Mouse (Mus musculus) ES-Bruce4 (cell line): ENCODE data around the gene Cmtr1. TPM values are rescaled to one million over a fixed set of nuclear protein-coding genes. Genes with fewer than 3 reads are reported as not detected.

Source experiments
- H3K27ac ChIP-seq: 2 replicates; pipeline ENCODE4 v1.5.1; 2012; ENCODE audit warnings: low read length, inconsistent platforms; ENCODE audit not compliant: insufficient read depth
- H3K27me3 ChIP-seq: 2 replicates; pipeline ENCODE4 v1.6.1; 2012; ENCODE audit warnings: mild to moderate bottlenecking, low read length, inconsistent platforms; ENCODE audit not compliant: control insufficient read depth, poor library complexity, insufficient read depth, severe bottlenecking
- H3K36me3 ChIP-seq: 2 replicates; pipeline ENCODE4 v1.6.1; 2012; ENCODE audit warnings: inconsistent platforms, mild to moderate bottlenecking, low read length, moderate library complexity; ENCODE audit not compliant: control insufficient read depth, poor library complexity, insufficient read depth, severe bottlenecking
- H3K4me1 ChIP-seq: one replicate; pipeline ENCODE4 v1.8.1; 2011; ENCODE audit warnings: low read length; ENCODE audit not compliant: control insufficient read depth, insufficient read depth
- H3K4me3 ChIP-seq: 2 replicates; pipeline ENCODE4 v1.5.1; 2011; ENCODE audit warnings: low read depth, mild to moderate bottlenecking, low read length
- H3K9ac ChIP-seq: 2 replicates; pipeline ENCODE4 v1.6.1; 2012; ENCODE audit warnings: low read depth, mild to moderate bottlenecking, inconsistent platforms; ENCODE audit not compliant: poor library complexity, severe bottlenecking
- H3K9me3 ChIP-seq: replicated peaks from 2 replicates; pipeline ENCODE4 v1.6.1; 2012; ENCODE audit warnings: mild to moderate bottlenecking, low read length, inconsistent platforms; ENCODE audit not compliant: control insufficient read depth, poor library complexity, insufficient read depth, severe bottlenecking
- CTCF ChIP-seq: IDR thresholded peaks from one replicate; pipeline ENCODE4 v1.8.1; 2011; ENCODE audit warnings: low read depth, low read length
- EP300 ChIP-seq: IDR thresholded peaks from 2 replicates; pipeline ENCODE4 v1.6.1; 2011; ENCODE audit warnings: low read depth, low read length; ENCODE audit not compliant: insufficient read depth
- POLR2A ChIP-seq: IDR thresholded peaks from one replicate; pipeline ENCODE4 v1.8.1; 2011; ENCODE audit warnings: low read length; ENCODE audit not compliant: insufficient read depth
- polyA plus RNA-seq: library from polyadenylated mRNA; stranded (reverse); fragments of >200 nt; gene quantifications from 2 replicates; pipeline ENCODE4 v1.2.4, GENCODE M21; 2011; ENCODE audit warnings: low read depth; ENCODE audit not compliant: missing spikeins, insufficient read depth, insufficient read length

The Cmtr1 gene
- polyA plus RNA-seq, 1 experiment: 79.2 TPM

DNA sequence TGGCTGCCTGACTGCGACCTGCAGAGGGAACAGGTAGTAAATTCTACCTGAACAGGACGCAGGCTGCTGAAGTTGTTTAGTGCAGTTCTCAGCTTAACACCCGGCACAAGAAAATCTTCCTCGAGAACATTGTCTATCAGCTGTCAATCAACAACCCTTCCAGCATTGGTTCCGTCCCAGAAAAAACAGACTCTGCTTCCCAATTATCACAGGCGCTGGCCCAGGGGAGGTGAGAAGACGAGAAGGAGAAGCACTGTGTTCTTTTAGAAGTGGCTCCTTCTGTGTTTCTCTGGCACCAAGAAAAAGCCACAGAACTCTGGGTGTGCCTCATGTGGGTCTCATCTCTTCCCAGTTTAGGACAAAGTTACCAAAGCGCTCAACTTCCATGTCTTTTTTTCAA, 58.3 kb downstream of the Cmtr1 start:
- no peak overlapping the region for H3K27ac ChIP-seq
- no peak overlapping the region for H3K4me3 ChIP-seq
- peaks cover 5% of the 10 kb centered on the region for H3K4me1 ChIP-seq
- H3K27me3 ChIP-seq: no peaks in the 10 kb centered on the region
- H3K9ac ChIP-seq: no peak overlapping the region
- no peaks in the 10 kb centered on the region for H3K36me3 ChIP-seq
- H3K9me3 ChIP-seq: no peaks in the 10 kb centered on the region
- no peak for TF ChIP-seq CTCF
- no peak for TF ChIP-seq EP300
- no peak for TF ChIP-seq POLR2A

- H3K27ac ChIP-seq: no peak overlapping the region
- H3K4me3 ChIP-seq: no peak overlapping the region
- no peak overlapping the region for H3K9ac ChIP-seq
- H3K36me3 ChIP-seq: no peaks in the 10 kb centered on the region
- H3K27me3 ChIP-seq: no peaks in the 10 kb centered on the region
- H3K9me3 ChIP-seq: no peaks in the 10 kb centered on the region
- TF ChIP-seq CTCF (no peak), POLR2A (no peak), EP300 (no peak)
- H3K4me1 ChIP-seq: peaks cover 5% of the 10 kb centered on the region
Measured at GRCm38 (mm10) chr17:29719628-29720575, 59.5 kb downstream of the Cmtr1 start.

DNA sequence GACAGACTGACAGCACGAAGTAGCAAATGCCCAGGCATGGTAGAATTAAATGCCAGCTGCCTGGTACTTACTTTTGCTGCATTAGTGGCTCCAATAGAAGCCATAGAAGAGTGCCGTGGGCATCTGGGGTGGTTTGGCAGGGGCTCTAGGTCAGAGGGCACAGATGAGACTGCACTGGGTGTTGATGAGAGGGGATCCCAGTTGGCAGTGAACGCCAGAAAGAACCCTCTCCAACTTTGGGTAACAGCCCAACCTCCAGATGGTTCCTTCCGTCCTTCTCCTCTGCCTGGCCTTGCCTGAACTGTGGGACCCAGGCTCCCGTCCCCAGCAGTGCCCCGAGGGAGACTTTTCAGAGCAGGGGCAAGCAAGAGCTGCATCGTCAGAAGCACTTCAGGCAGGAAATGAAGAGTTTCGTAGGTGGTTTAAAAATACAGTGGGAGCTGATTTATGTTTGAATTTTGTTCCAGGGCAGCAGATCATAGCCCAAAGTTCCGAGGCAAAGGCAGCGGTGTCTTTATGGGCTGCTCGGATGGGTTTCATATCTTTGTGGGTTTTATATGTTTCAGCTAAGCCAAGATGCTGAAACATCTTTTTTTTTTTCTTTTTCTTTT, 60.5 kb downstream of the Cmtr1 start:
- Histone ChIP-seq H3K9me3 (no peaks in the 10 kb centered on the region), H3K27ac (no peak overlapping the region), H3K4me1 (peaks cover 5% of the 10 kb centered on the region), H3K4me3 (no peak overlapping the region), H3K27me3 (no peaks in the 10 kb centered on the region), H3K9ac (no peak overlapping the region), H3K36me3 (no peaks in the 10 kb centered on the region)
- TF ChIP-seq POLR2A: no peak
- TF ChIP-seq CTCF: no peak
- no peak for TF ChIP-seq EP300

GRCm38 (mm10) chr17:29724610-29725009, 64.2 kb downstream of the Cmtr1 start:
- peaks cover 2% of the 10 kb centered on the region for H3K4me1 ChIP-seq
- no peak overlapping the region for H3K9ac ChIP-seq
- H3K27me3 ChIP-seq: no peaks in the 10 kb centered on the region
- H3K36me3 ChIP-seq: no peaks in the 10 kb centered on the region
- H3K4me3 ChIP-seq: no peak overlapping the region
- TF ChIP-seq POLR2A (no peak), EP300 (no peak), CTCF (no peak)
- no peaks in the 10 kb centered on the region for H3K9me3 ChIP-seq
- no peak overlapping the region for H3K27ac ChIP-seq

GRCm38 (mm10) chr17:29725027-29725620, 64.7 kb downstream of the Cmtr1 start:
- no peaks in the 10 kb centered on the region for H3K4me1 ChIP-seq
- no peak overlapping the region for H3K27ac ChIP-seq
- H3K9me3 ChIP-seq: no peaks in the 10 kb centered on the region
- no peak overlapping the region for H3K4me3 ChIP-seq
- no peaks in the 10 kb centered on the region for H3K36me3 ChIP-seq
- no peak for TF ChIP-seq EP300
- no peak for TF ChIP-seq POLR2A
- TF ChIP-seq CTCF: no peak
- H3K9ac ChIP-seq: no peak overlapping the region
- H3K27me3 ChIP-seq: no peaks in the 10 kb centered on the region

GRCm38 (mm10) chr17:29728082-29728481, 67.7 kb downstream of the Cmtr1 start:
- H3K27me3 ChIP-seq: no peaks in the 10 kb centered on the region
- H3K27ac ChIP-seq: no peak overlapping the region
- no peak overlapping the region for H3K9ac ChIP-seq
- no peaks in the 10 kb centered on the region for H3K36me3 ChIP-seq
- H3K4me3 ChIP-seq: no peak overlapping the region
- TF ChIP-seq POLR2A (no peak), CTCF (peak; percentile 55)
- H3K9me3 ChIP-seq: no peaks in the 10 kb centered on the region
- no peaks in the 10 kb centered on the region for H3K4me1 ChIP-seq
